Mouse (Mus musculus) G1E (cell line): ENCODE data around the gene Neurl1a.

Experiments used
- CTCF ChIP-seq: IDR thresholded peaks from 2 replicates; pipeline ENCODE4 v1.5.1; 2012; ENCODE audit warnings: low read depth, low read length, inconsistent platforms, mixed read lengths
- GATA1 ChIP-seq: IDR thresholded peaks from 2 replicates; pipeline ENCODE4 v1.6.1; 2012; ENCODE audit warnings: borderline replicate concordance, low read length, inconsistent platforms, mixed read lengths
- GATA2 ChIP-seq: IDR thresholded peaks from 2 replicates; pipeline ENCODE4 v1.6.1; 2012; ENCODE audit warnings: low read depth, low read length, inconsistent platforms, borderline replicate concordance
- POLR2AphosphoS5 ChIP-seq: IDR thresholded peaks from 2 replicates; pipeline ENCODE4 v1.6.1; 2012; ENCODE audit warnings: low read depth, low read length, inconsistent platforms; ENCODE audit not compliant: insufficient replicate concordance

DNA sequence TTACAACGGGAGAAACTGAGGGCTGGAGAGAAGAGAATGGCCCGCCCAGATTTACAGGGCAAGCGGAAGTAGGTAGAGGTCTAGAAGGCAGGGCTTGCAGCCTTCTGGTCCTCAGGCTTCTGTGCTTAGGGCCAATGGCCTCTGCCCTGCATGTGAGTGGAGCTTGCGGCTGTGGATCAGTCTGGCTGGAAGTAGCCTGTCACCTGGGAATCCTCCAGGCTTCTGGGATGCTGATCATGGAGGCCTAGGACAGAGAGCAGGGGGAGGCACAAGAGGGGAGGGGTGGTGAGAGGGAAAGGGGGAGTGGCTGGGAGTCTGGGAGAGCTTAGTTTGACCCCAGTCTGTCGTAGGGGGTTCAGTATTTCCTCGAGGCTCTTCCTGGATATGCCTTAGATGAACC is 23.8 kb downstream of the Neurl1a start:
- TF ChIP-seq CTCF (no peak), GATA1 (no peak), GATA2 (no peak), POLR2AphosphoS5 (no peak)
